Mouse (Mus musculus) thymus, adult 2 months (tissue): ENCODE results near the gene Ap1m2. TPM values are rescaled to one million over a fixed set of nuclear protein-coding genes. Genes with fewer than 3 reads are reported as not detected.

Experiments used
- DNase-seq: peaks from one replicate; pipeline ENCODE4 v3.0.0; 2021
- H3K27ac ChIP-seq: fragments of 200-500 bp; 2 replicates; pipeline ENCODE4 v1.5.1; 2012; ENCODE audit warnings: low read length, control low read depth; ENCODE audit not compliant: control insufficient read depth, insufficient read depth
- H3K27me3 ChIP-seq: fragments of 200-500 bp; 2 replicates; pipeline ENCODE4 v1.6.1; 2012; ENCODE audit warnings: mild to moderate bottlenecking, low read length, moderate library complexity, mixed read lengths; ENCODE audit not compliant: control insufficient read depth, insufficient read depth
- H3K36me3 ChIP-seq: fragments of 200-500 bp; 2 replicates; pipeline ENCODE4 v1.6.1; 2012; ENCODE audit warnings: mild to moderate bottlenecking, low read length, moderate library complexity; ENCODE audit not compliant: control insufficient read depth, insufficient read depth
- H3K4me1 ChIP-seq: fragments of 200-500 bp; replicated peaks from 2 replicates; pipeline ENCODE4 v1.6.1; 2012; ENCODE audit warnings: low read length; ENCODE audit not compliant: control insufficient read depth, insufficient read depth
- H3K4me3 ChIP-seq: fragments of 200-500 bp; 2 replicates; pipeline ENCODE4 v1.5.1; 2012; ENCODE audit warnings: mild to moderate bottlenecking, low read length, control low read depth, moderate library complexity; ENCODE audit not compliant: control insufficient read depth, insufficient read depth
- CTCF ChIP-seq: fragments of 200-500 bp; IDR thresholded peaks from 2 replicates; pipeline ENCODE4 v1.5.1; 2012; ENCODE audit warnings: mild to moderate bottlenecking, control low read depth, low read length, moderate library complexity, borderline replicate concordance; ENCODE audit not compliant: control insufficient read depth, poor library complexity, insufficient read depth; ENCODE audit errors: extremely low read depth
- POLR2A ChIP-seq: fragments of 200-500 bp; IDR thresholded peaks from 2 replicates; pipeline ENCODE4 v1.6.1; 2012; ENCODE audit warnings: mild to moderate bottlenecking, low read length, control low read depth, moderate library complexity; ENCODE audit not compliant: control insufficient read depth, poor library complexity, insufficient read depth; ENCODE audit errors: extremely low read depth
- WGBS: fragments of 180-500 bp; shearing (Covaris S2); methylation state at CpG from one replicate; pipeline ENCODE4 v1.1.7; 2018; 5-methylcytosine and 5-hydroxymethylcytosine counted together
- polyA plus RNA-seq: library from polyadenylated mRNA; depleted of rRNA; stranded (reverse); fragments of >200 nt; gene quantifications from 2 replicates; pipeline ENCODE4 v1.2.3, GENCODE M21; 2012

The Ap1m2 gene
- polyA plus RNA-seq, 1 experiment, result 11.1 TPM

GRCm38 (mm10) chr9:21283994-21284393 is 28.1 kb downstream of the Ap1m2 start:
- no peak for DNase-seq
- TF ChIP-seq POLR2A (no peak), CTCF (no peak)
- Histone ChIP-seq H3K36me3 (peaks cover 30% of the 10 kb centered on the region), H3K27ac (no peak overlapping the region), H3K4me3 (no peak overlapping the region), H3K27me3 (no peaks in the 10 kb centered on the region), H3K4me1 (peaks cover 10% of the 10 kb centered on the region)
- 92% methylated on average over 3 of the region's 3 CpGs for WGBS

- no peak for DNase-seq
- Histone ChIP-seq H3K36me3 (peaks cover 30% of the 10 kb centered on the region), H3K27me3 (no peaks in the 10 kb centered on the region), H3K27ac (no peak overlapping the region), H3K4me1 (peaks cover 6% of the 10 kb centered on the region), H3K4me3 (no peak overlapping the region)
- 98% methylated on average over 5 of the region's 5 CpGs for WGBS
- TF ChIP-seq POLR2A (no peak), CTCF (no peak)
Measured at GRCm38 (mm10) chr9:21283591-21283990, 28.5 kb downstream of the Ap1m2 start.

DNA sequence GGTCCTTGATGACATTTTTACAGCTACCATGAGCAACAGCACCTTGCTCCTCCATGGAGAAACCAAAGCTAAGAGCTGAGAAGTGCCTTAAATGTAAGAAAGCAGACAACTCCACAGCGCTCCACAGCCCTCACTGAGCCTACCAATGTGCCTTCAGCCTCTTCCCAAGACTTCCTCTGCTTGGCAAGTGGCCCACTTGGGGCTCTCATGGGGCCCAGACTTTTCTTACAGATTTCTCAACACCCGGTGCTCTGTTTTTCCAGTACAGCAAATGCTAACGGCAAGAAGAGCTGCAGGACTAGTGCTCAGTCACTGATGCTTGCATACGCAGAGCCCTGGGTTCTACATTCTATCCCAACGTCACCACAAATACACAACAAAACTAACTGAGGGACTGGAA is 34.4 kb downstream of the Ap1m2 start:
- DNase-seq, result no peak
- H3K27ac ChIP-seq, result no peak overlapping the region
- H3K4me1 ChIP-seq, result no peaks in the 10 kb centered on the region
- H3K4me3 ChIP-seq, result no peak overlapping the region
- peaks cover 69% of the 10 kb centered on the region for H3K36me3 ChIP-seq
- WGBS, result 98% methylated on average over 5 of the region's 5 CpGs
- TF ChIP-seq POLR2A (no peak), CTCF (no peak)
- H3K27me3 ChIP-seq, result no peaks in the 10 kb centered on the region

DNA sequence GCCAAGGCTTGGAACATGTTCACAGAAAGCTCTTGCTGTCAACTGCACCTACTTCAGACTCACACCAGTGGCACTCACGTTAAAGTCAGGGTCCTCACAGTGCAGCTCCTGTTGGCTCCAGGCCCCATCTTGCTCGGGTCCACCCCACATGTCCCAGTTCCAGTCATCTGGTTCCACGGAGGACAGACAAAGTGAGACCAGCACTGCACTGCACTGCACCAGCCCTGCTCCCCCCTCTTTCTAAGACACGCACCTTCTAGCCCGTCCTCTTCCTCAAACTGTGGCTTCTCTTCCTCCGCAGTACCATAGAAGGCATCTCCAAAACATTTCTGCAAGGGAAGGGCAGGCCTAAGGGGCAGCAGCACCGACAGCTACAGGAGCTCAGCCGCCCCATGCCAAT is 35.8 kb downstream of the Ap1m2 start:
- no peaks in the 10 kb centered on the region for H3K27me3 ChIP-seq
- no peak for DNase-seq
- H3K4me1 ChIP-seq, result no peaks in the 10 kb centered on the region
- 92% methylated on average over 8 of the region's 8 CpGs for WGBS
- peaks cover 71% of the 10 kb centered on the region for H3K36me3 ChIP-seq
- no peak overlapping the region for H3K4me3 ChIP-seq
- no peak for TF ChIP-seq POLR2A
- TF ChIP-seq CTCF, result no peak
- H3K27ac ChIP-seq, result no peak overlapping the region

GRCm38 (mm10) chr9:21275727-21276126 is 36.4 kb downstream of the Ap1m2 start:
- 93% methylated on average over 12 of the region's 12 CpGs for WGBS
- Histone ChIP-seq H3K4me1 (no peaks in the 10 kb centered on the region), H3K27ac (no peak overlapping the region), H3K4me3 (no peak overlapping the region), H3K27me3 (no peaks in the 10 kb centered on the region), H3K36me3 (peaks cover 72% of the 10 kb centered on the region)
- no peak for DNase-seq
- TF ChIP-seq CTCF (no peak), POLR2A (no peak)

GRCm38 (mm10) chr9:21275013-21275710 is 37.0 kb downstream of the Ap1m2 start:
- DNase-seq, result no peak
- H3K4me3 ChIP-seq, result no peak overlapping the region
- no peak overlapping the region for H3K27ac ChIP-seq
- TF ChIP-seq CTCF (no peak), POLR2A (no peak)
- no peaks in the 10 kb centered on the region for H3K4me1 ChIP-seq
- H3K36me3 ChIP-seq, result peaks cover 78% of the 10 kb centered on the region
- 86% methylated on average over 7 of the region's 7 CpGs for WGBS
- no peaks in the 10 kb centered on the region for H3K27me3 ChIP-seq
